Mouse (Mus musculus): ENCODE data around the gene Mrap. TPM values are rescaled to one million over a fixed set of nuclear protein-coding genes. Genes with fewer than 3 reads are reported as not detected.
A peak's percentile ranks its signal among the peaks of the same experiment; 100 is the strongest.

Mrap gene
- polyA plus RNA-seq, 1 experiment from 2014 or later: 1.2 TPM

DNA sequence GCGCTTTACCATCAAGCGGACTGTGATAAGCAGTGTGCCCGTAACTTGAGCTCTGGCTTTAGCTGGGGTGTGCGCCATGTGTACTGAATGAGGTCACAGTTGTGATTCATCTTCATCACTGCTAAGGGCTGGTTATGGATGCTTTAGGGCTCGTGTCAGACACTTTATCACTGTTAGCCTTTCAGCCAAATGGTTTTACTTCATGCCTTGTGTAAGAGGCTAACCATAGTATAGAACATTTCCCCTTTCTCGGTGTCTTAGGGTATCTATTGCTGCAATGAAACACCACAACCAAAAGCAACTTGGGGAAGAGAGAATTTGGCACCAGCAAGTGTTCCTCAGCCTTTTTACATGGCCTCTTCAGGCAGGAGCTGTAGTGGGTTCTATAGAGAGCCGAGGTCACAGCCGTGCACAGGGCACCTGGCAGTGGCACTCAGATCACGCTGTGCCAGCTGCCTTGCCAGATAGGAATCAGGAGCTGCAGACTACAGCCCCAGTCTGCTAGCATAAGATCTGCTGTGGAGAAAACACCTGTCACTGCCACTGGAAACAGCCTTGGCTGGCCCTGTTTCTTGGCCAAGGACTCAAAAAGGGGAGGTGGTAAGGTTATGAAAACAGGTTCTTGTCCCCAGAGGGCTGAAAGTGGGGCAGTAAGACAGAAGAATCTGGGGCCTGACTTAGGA is 27.3 kb downstream of the Mrap start:
- WGBS: 90% methylated on average over 9 of the region's 9 CpGs
- H3K36me3 ChIP-seq (replicated peaks): peaks cover 96% of the 10 kb centered on the region

DNA sequence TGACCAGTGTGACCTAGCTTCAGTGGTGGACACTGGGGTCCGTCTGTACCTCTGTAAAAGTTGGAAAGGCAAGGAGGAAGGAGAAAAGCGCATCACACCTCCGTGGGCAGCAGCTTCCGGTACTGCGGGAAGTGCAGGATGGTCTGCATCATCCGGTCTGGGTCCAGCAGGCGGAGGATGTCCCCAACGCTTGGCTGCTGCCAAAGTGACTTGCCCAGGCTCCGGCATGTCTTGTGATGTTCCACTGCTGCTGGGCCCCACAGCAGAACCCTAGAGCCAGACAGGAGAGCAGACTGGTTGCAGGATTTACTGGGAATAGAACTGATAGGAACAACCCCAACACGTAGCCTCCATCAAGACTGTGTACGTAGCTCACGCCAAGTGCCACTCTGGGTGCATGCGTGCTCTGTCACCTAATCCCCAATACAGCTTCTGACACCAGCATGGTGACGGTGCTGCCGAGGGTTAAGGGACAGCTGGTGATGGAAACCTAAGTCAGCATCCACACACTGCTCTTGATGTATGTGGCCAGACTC is 29.0 kb downstream of the Mrap start:
- Histone ChIP-seq H3K27me3 (replicated peaks; ENCODE audit: low read depth, poor library complexity, severe bottlenecking) (no peaks in the 10 kb centered on the region), H3K36me3 (replicated peaks) (peaks cover 96% of the 10 kb centered on the region), H3K27ac (replicated peaks) (no peak overlapping the region), H3K4me3 (no peak overlapping the region), H3K9me3 (no peaks in the 10 kb centered on the region), H3K4me1 (no peaks in the 10 kb centered on the region)
- DNase-seq (ENCODE audit: low spot score): no peak
- 94% methylated on average over 15 of the region's 15 CpGs for WGBS

More for the DNA sequence above, 27.3 kb downstream of the Mrap start:
- Histone ChIP-seq H3K27ac (replicated peaks) (no peak overlapping the region), H3K4me3 (no peak overlapping the region), H3K9me3 (no peaks in the 10 kb centered on the region), H3K4me1 (peaks cover 2% of the 10 kb centered on the region; the same call in 1 of the 2 replicates), H3K27me3 (replicated peaks; ENCODE audit: low read depth, poor library complexity, severe bottlenecking) (no peaks in the 10 kb centered on the region)
- no peak for DNase-seq (ENCODE audit: low spot score)

DNA sequence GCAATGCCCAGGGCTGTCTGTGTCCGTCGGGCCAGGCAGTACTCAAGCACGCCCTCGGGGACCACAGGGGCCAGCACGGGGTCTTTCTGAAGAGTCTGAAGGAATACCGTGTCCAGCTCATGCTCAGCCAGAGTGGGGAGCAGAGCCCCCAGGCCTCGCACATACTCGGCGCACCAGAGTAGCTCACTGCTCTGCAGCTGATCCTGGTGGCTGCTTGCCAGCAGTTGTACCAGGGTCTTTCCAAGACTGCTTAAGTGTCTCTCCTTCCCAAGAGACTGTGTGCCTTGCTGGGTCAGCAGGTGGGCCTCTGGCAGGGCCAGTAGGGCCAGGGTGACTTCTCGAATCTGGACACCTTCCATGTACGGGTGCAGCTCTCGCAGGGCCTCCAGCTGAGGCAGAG is 36.2 kb downstream of the Mrap start:
- Histone ChIP-seq H3K27me3 (replicated peaks; ENCODE audit: low read depth, poor library complexity, severe bottlenecking) (no peaks in the 10 kb centered on the region), H3K36me3 (replicated peaks) (peaks cover 99% of the 10 kb centered on the region), H3K9me3 (no peaks in the 10 kb centered on the region), H3K4me3 (no peak overlapping the region), H3K27ac (replicated peaks) (no peak overlapping the region), H3K4me1 (0 out of 2 replicates have a peak, but pooled peaks cover 3% of the 10 kb centered on the region)
- DNase-seq (ENCODE audit: low spot score): no peak
- 94% methylated on average over 12 of the region's 12 CpGs for WGBS

DNA sequence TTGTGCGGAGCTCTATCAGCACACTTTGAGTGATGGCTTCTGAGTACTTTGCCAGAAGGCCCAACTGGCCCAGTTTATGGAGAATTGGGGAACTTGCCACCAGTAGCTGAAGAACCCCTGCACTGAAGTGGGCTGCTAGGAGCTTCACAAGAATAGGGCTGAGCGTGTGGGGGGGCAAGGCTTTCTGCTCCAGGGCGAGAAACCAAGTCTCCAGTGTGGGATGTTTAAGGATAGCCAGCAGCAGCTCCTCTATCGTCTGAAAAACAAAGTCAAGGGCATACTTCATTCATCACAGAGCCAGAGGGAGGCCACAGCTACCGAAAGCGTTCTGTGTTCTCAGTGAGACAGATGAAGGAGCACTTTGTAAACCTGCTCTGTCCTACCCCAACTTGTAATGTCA is 36.6 kb downstream of the Mrap start:
- 91% methylated on average over 6 of the region's 6 CpGs for WGBS
- Histone ChIP-seq H3K27me3 (replicated peaks; ENCODE audit: low read depth, poor library complexity, severe bottlenecking) (no peaks in the 10 kb centered on the region), H3K36me3 (replicated peaks) (peaks cover 99% of the 10 kb centered on the region)

DNA sequence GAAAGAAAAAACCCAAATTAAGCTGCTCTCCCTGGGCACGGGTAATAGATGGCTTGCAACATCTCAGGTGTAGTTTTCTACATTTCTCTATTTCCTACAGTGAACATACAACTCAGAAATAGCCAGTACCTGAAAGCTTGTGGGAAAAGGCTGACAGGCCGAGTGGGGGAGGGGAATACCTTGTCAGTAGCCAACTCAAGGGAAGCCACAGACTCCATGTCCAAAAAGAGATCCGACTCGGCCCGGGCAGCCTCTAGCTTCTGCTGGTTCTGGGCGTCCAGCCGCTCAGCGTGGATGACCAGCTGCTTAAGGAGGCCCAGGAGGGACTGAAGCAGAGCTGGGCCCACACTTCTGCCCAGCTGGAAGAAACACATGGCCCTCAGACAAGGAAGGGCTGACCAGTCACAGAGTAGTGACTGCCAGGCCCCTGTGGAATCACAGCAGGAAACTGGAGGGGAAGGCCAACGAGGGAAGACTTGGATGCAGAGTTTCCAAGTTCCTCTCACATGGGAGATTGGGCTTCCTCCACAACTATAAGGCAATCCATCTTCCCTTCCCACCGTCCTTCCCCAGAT is 38.0 kb downstream of the Mrap start:
- H3K4me3 ChIP-seq: no peak overlapping the region
- no peak for DNase-seq (ENCODE audit: low spot score)
- H3K27me3 ChIP-seq (replicated peaks; ENCODE audit: low read depth, poor library complexity, severe bottlenecking): no peaks in the 10 kb centered on the region
- H3K4me1 ChIP-seq: 0 out of 2 replicates have a peak, but pooled peaks cover 3% of the 10 kb centered on the region
- H3K27ac ChIP-seq (replicated peaks): no peak overlapping the region
- 88% methylated on average over 10 of the region's 10 CpGs for WGBS
- peaks cover 99% of the 10 kb centered on the region for H3K36me3 ChIP-seq (replicated peaks)
- H3K9me3 ChIP-seq: no peaks in the 10 kb centered on the region

More for the DNA sequence above, 36.6 kb downstream of the Mrap start:
- Histone ChIP-seq H3K9me3 (no peaks in the 10 kb centered on the region), H3K4me1 (0 out of 2 replicates have a peak, but pooled peaks cover 3% of the 10 kb centered on the region), H3K4me3 (no peak overlapping the region), H3K27ac (replicated peaks) (no peak overlapping the region)
- DNase-seq (ENCODE audit: low spot score): no peak

DNA sequence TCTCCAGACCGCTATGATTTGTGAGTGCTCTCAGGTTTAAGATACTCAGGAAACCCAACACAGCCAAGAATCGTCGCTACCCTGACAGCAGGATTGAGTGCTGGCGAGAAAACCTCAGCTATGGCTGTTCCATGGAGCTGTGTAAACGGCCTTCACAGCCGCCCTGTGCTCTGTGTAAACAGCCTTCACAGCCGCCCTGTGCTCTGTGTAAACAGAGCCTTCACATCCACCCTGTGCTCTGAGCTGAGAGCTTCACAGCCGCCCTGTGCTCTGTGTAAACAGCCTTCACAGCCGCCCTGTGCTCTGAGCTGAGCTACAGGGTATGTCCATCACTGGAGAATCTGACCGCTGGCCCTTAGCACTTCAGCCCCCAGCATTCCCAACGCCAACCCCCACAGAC is 41.8 kb downstream of the Mrap start:
- H3K36me3 ChIP-seq (replicated peaks): peaks cover 97% of the 10 kb centered on the region
- peak; percentile 14 for DNase-seq (ENCODE audit: low spot score)
- H3K4me1 ChIP-seq: 0 out of 2 replicates have a peak, but pooled peaks cover 3% of the 10 kb centered on the region
- no peak overlapping the region for H3K4me3 ChIP-seq
- WGBS: 76% methylated on average over 11 of the region's 11 CpGs
- H3K27ac ChIP-seq (replicated peaks): no peak overlapping the region
- no peaks in the 10 kb centered on the region for H3K9me3 ChIP-seq
- no peaks in the 10 kb centered on the region for H3K27me3 ChIP-seq (replicated peaks; ENCODE audit: low read depth, poor library complexity, severe bottlenecking)

DNA sequence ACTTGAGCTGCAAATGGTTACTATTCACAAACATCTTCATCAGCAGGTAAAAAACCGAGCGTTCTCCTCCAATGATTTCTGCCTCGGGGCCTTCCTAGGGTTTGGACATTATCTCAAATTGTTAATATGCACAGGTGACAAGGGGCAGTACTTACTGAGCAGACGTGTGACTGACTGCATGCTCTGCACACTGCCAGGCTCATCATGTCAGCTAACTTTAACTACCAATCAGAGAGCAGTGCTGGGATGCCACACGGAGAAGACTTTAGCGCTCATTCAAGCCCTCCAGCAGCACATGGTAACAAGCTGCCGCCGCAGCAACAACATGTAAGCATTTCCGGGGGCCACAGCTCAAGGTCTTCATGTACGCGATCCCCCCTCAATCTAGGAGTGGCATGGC is 45.3 kb downstream of the Mrap start:
- Histone ChIP-seq H3K27me3 (replicated peaks; ENCODE audit: low read depth, poor library complexity, severe bottlenecking) (no peaks in the 10 kb centered on the region), H3K9me3 (no peaks in the 10 kb centered on the region), H3K36me3 (replicated peaks) (peaks cover 98% of the 10 kb centered on the region), H3K4me1 (no peaks in the 10 kb centered on the region), H3K4me3 (no peak overlapping the region), H3K27ac (replicated peaks) (no peak overlapping the region)
- WGBS: 92% methylated on average over 11 of the region's 11 CpGs
- no peak for DNase-seq (ENCODE audit: low spot score)

DNA sequence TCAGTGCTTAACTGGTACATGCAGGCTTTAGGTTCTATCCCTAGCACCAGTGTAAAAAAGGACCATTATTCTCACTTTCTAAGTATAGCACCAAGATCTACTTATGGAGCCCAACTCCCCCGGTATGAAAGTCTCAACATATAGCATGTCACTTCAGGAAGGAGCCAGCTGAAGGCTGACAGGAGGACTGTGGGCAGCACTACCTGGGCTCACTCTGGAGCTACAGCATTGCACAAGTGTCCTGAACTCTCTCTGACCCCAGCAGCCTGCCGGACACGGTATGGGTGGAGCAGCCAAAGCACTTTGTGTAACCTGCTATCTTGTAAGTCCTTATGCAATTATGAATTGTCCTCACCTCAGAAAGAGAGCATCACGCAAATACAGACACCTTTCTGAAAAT is 47.2 kb downstream of the Mrap start:
- no peak overlapping the region for H3K4me3 ChIP-seq
- H3K9me3 ChIP-seq: no peaks in the 10 kb centered on the region
- 94% methylated on average over 4 of the region's 4 CpGs for WGBS
- H3K36me3 ChIP-seq (replicated peaks): peaks cover 98% of the 10 kb centered on the region
- DNase-seq (ENCODE audit: low spot score): no peak
- H3K27ac ChIP-seq (replicated peaks): no peak overlapping the region
- no peaks in the 10 kb centered on the region for H3K4me1 ChIP-seq
- no peaks in the 10 kb centered on the region for H3K27me3 ChIP-seq (replicated peaks; ENCODE audit: low read depth, poor library complexity, severe bottlenecking)

DNA sequence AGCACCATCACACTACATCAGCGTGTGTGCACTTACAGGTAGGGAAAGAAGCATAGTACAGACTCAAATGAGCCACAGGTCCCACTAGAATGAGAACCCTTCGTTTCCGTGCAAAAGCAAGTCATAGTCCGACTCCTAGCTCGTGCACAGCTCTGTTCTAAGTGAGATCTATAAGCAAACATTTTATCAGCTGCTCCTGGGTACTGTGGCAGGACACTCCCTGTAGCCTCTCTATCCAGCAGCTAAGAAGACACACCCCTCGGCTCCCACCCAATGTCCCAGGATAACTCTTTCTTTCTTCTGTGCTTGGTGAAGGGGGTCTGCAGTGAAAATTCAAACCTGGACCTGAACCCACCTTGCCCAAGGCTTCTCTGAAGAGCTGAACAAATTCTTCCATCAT is 50.6 kb downstream of the Mrap start:
- H3K4me3 ChIP-seq: no peak overlapping the region
- H3K4me1 ChIP-seq: peaks cover 13% of the 10 kb centered on the region; the same call in 1 of the 2 replicates
- no peaks in the 10 kb centered on the region for H3K9me3 ChIP-seq
- 91% methylated on average over 6 of the region's 6 CpGs for WGBS
- H3K27me3 ChIP-seq (replicated peaks; ENCODE audit: low read depth, poor library complexity, severe bottlenecking): no peaks in the 10 kb centered on the region
- no peak for DNase-seq (ENCODE audit: low spot score)
- peaks cover 100% of the 10 kb centered on the region for H3K36me3 ChIP-seq (replicated peaks)
- no peak overlapping the region for H3K27ac ChIP-seq (replicated peaks)

DNA sequence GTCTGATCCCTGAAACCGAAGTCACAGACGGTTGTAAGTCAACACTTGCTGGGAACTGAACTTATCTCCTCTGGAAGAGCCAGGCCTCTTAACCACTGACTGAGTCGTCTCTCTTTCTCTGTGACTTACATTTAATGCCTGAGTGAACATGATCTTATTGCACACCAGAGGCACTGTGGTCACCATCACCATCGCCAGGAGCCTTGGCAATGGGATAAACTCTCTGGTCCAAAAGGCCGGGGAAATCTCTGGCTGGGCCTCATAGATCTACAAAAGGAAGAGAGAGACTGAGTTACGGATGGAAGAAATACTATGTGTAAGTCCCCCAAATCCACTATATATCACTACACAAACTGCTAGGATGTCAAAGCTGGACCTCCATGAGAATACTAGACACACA is 52.9 kb downstream of the Mrap start:
- H3K4me1 ChIP-seq: peaks cover 13% of the 10 kb centered on the region; the same call in 1 of the 2 replicates
- DNase-seq (ENCODE audit: low spot score): no peak
- H3K27ac ChIP-seq (replicated peaks): no peak overlapping the region
- H3K4me3 ChIP-seq: no peak overlapping the region
- no peaks in the 10 kb centered on the region for H3K27me3 ChIP-seq (replicated peaks; ENCODE audit: low read depth, poor library complexity, severe bottlenecking)
- H3K9me3 ChIP-seq: no peaks in the 10 kb centered on the region
- H3K36me3 ChIP-seq (replicated peaks): peaks cover 99% of the 10 kb centered on the region
- WGBS: 92% methylated on average over 6 of the region's 6 CpGs

DNA sequence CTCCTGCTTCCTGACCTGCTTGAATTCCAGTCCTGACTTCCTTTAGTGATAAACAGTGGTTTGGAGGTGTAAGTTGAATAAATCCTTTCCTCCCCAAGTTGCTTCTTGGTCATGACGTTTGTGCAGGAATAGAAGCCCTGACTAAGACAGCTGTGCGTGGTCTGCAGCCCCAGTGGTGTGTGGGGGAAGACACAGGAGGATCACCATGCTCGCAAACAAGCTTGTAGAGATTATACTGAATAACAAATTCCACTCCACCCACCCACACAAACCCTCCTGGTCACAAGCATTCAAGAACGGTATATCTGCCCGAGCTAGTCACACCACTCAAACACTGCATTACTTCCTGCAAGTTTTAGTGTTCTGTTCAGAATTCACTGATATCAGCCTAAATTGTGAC is 54.1 kb downstream of the Mrap start:
- Histone ChIP-seq H3K27ac (replicated peaks) (no peak overlapping the region), H3K36me3 (replicated peaks) (peaks cover 99% of the 10 kb centered on the region), H3K9me3 (no peaks in the 10 kb centered on the region), H3K4me1 (peaks cover 13% of the 10 kb centered on the region; the same call in 1 of the 2 replicates), H3K27me3 (replicated peaks; ENCODE audit: low read depth, poor library complexity, severe bottlenecking) (no peaks in the 10 kb centered on the region), H3K4me3 (no peak overlapping the region)
- no peak for DNase-seq (ENCODE audit: low spot score)
- 81% methylated on average over 5 of the region's 5 CpGs for WGBS

DNA sequence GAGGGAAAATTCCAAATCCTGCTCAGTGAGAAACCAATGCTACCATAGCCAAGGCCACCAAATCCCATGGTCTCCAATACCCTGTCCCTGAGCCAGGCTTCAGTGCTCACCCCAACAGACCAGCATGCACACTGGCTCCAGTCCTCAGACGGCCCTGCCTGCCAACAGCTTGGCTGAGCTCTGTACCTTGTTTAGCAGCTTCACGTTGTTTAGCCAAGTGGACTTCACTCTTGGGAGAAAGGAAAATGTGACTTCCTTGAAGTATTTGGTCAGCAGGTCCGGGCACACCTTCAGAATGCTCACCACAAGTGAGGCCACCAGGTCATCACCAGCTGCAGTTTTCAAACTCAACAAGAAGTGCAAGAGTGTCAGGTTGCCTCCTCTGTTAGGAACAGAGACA is 54.5 kb downstream of the Mrap start:
- DNase-seq (ENCODE audit: low spot score): no peak
- H3K9me3 ChIP-seq: no peaks in the 10 kb centered on the region
- 75% methylated on average over 3 of the region's 3 CpGs for WGBS
- peaks cover 99% of the 10 kb centered on the region for H3K36me3 ChIP-seq (replicated peaks)
- H3K27me3 ChIP-seq (replicated peaks; ENCODE audit: low read depth, poor library complexity, severe bottlenecking): no peaks in the 10 kb centered on the region
- H3K27ac ChIP-seq (replicated peaks): no peak overlapping the region
- no peak overlapping the region for H3K4me3 ChIP-seq
- H3K4me1 ChIP-seq: peaks cover 13% of the 10 kb centered on the region; the same call in 1 of the 2 replicates

DNA sequence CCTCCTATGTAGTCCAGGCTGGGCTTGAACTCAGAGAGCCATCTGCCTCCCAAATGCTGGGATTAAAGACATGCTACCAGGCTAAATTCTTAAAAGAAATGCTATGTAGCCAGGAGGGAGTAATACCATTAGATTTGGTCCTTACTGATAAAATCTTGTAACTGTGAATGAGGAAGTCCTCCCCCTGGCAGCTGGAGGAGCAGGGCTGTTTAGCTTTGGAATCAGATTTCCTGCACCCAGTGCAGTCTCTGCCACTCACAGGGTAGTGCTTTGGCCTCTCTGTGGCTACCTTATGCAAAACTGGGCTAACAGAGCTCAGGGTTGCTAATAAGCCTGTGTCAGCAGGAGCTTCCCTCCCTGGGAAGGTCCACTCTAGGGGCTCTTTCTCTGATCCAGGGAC is 56.7 kb downstream of the Mrap start:
- no peaks in the 10 kb centered on the region for H3K9me3 ChIP-seq
- no peak for DNase-seq (ENCODE audit: low spot score)
- H3K36me3 ChIP-seq (replicated peaks): peaks cover 98% of the 10 kb centered on the region
- H3K27ac ChIP-seq (replicated peaks): no peak overlapping the region
- no peaks in the 10 kb centered on the region for H3K27me3 ChIP-seq (replicated peaks; ENCODE audit: low read depth, poor library complexity, severe bottlenecking)
- H3K4me3 ChIP-seq: no peak overlapping the region
- peaks cover 13% of the 10 kb centered on the region; the same call in 1 of the 2 replicates for H3K4me1 ChIP-seq

All from embryonic facial prominence, embryonic 10.5 days (tissue).